Mouse (Mus musculus) gastrocnemius, adult 2 months (tissue): ENCODE measurements around the gene Lrp1. TPM values are rescaled to one million over a fixed set of nuclear protein-coding genes. Genes with fewer than 3 reads are reported as not detected.

Experiments
- DNase-seq: peaks from one replicate; pipeline ENCODE4 v3.0.0; 2022
- H3K27ac ChIP-seq: fragments of 200-600 bp; 2 replicates; pipeline ENCODE4 v1.8.1; 2022; ENCODE audit warnings: mild to moderate bottlenecking
- H3K4me3 ChIP-seq: fragments of 200-600 bp; 2 replicates; pipeline ENCODE4 v1.8.1; 2022; ENCODE audit warnings: mild to moderate bottlenecking, moderate library complexity
- CTCF ChIP-seq: fragments of 200-600 bp; IDR thresholded peaks from 2 replicates; pipeline ENCODE4 v1.8.1; 2022; ENCODE audit warnings: antibody characterized with exemption, mild to moderate bottlenecking, moderate library complexity
- intact Hi-C: fragments of 180-260 bp; cut with DNase I; formaldehyde crosslinking; loops from one replicate; pipeline ENCODE4 v1.15.1; 2025
- total RNA-seq, 2 experiments: library from RNA; stranded (reverse); gene quantifications; 2 replicates each; pipeline ENCODE4 v1.2.3; 2021

Lrp1 gene
- total RNA-seq, 2 experiments from 2014 or later, result 34.6 to 71.3 TPM

DNA sequence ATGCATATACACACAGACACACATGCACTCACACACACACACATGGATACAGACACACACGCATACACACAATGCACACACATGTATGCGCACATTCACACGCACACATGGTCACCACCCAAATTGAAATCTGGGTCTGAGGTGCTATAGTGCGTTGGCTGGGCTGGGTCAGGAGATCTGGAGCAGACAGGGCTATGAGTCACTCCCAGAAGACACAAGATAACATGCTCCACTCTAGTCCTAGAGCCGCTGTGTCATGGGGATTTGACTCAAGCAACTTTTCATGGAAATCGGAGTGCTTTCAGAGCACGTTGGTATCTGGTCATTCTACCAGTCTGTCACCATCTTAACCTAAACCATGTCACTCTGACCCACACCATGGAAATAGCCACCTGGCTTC lies 28.5 kb downstream of the Lrp1 start:
- H3K27ac ChIP-seq, result no peak overlapping the region
- H3K4me3 ChIP-seq, result no peak overlapping the region
- DNase-seq, result no peak
- intact Hi-C loops, result no loop called here
- no peak for TF ChIP-seq CTCF

DNA sequence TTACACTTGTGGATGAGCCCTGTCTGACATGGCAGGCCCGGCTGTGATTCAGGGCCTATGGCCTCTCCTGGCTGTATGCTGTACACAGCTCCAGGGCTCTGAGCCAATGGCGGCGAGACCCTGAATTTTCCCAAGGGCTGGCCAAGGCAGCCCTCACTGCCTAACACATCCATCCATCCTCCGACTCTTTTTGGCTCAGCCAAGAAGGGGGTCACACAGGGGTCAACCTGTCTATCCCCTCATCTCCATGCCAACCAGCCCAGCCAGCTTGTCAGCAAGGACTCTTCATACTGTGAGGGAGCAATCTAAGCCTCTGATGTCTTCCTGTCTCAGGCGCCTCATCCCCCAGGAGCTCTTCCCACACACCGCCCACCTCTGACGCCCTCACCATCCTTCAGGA lies 29.4 kb downstream of the Lrp1 start:
- no peak for TF ChIP-seq CTCF
- H3K27ac ChIP-seq, result peak overlapping the region; percentile 53
- intact Hi-C loops, result no loop called here
- no peak overlapping the region for H3K4me3 ChIP-seq
- no peak for DNase-seq

DNA sequence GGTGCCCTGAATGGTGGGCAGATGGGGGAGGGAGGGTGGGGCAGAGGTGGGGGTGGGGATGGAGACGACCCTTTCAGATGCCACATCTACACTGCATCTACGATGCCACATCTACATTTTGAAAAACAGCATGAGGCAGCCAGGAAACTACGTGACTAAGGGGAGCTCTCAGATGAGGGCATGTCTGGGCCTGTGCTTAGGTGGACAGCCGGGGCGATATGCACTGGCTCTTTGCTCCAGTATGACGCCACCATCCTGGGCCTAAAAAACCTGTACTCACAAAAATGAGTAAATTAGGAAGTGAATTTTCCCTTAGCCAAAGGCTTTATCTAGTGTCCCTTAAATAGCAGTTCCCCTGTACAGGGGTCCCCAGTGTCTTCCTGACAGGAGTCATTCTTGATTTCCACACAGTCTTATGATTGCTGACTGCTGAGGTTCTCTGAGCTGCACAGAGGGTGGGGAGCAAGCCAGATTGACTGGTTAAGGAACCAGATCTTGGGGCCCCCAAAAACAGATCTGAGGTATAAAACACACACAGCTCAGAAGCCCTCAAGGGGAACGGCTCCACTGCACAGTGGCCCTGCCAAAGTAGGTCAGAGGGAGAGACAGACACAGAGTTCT lies 30.0 kb downstream of the Lrp1 start:
- Histone ChIP-seq H3K4me3 (no peak overlapping the region), H3K27ac (peak overlapping the region; percentile 53)
- no peak for TF ChIP-seq CTCF
- no peak for DNase-seq
- intact Hi-C loops, result no loop called here

DNA sequence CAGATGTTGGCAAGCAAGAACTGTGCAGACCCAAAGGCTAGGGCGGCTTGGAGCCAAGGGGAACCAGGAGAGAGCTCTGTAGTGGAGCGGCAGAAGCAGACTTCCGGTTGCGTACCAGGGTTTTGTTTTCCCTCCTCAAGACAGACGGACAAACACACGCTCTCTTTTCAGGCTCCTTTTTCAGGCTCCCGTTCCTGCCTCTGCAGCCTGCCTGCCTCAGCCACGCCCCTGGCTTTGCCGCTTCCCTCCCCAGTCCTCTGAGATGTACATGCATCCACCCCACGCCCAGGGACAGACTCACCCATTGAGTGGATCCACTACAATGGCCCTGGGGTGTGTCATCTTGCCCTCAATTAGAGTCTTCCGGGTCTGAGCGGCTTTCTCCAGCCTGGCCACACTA lies 30.7 kb downstream of the Lrp1 start:
- intact Hi-C loops, result no loop called here
- TF ChIP-seq CTCF, result no peak
- DNase-seq, result no peak
- H3K4me3 ChIP-seq, result no peak overlapping the region
- H3K27ac ChIP-seq, result peak overlapping the region; percentile 20; the same call in 1 of the 2 replicates

DNA sequence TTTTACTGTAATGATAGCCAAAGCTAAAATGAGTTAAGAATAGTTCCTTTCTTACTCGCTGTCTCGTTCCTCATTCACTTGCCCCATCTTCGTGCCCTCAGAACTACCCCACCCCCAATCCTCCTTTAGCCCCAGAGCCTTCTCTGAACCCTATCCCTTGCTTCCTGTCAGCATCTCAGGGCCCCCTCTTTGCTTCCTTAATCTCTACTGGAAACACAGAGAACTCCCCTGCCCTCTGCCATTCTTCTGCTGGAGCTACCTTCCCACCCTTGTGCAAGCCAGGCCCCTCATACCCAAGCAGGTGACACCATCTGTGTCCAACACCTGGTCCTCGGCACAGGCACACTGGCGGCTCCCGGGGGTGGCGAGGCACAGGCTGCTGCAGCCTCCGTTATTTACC lies 33.2 kb downstream of the Lrp1 start:
- Histone ChIP-seq H3K4me3 (no peak overlapping the region), H3K27ac (no peak overlapping the region)
- no peak for TF ChIP-seq CTCF
- intact Hi-C loops, result no loop called here
- no peak for DNase-seq

DNA sequence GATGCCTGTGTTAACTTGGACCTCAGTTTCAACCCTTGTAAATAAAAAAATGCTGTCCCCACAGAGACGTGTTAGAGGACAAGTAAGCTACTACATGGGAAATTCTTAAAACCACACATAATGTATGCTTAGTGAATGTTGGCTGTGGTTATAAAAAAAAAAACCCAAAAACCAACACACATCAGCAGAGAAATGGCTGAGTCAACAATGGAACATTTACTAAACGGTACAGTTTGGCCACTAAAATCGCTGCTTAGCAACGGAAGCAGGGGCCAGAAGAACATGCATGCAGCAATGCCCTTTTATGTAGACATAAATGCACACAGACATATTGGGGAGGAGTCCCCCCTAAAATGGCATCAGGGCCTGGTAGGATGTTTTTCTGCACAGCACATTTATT lies 34.7 kb downstream of the Lrp1 start:
- no peak for DNase-seq
- H3K4me3 ChIP-seq, result no peak overlapping the region
- no peak overlapping the region for H3K27ac ChIP-seq
- TF ChIP-seq CTCF, result no peak
- intact Hi-C loops, result no loop called here

DNA sequence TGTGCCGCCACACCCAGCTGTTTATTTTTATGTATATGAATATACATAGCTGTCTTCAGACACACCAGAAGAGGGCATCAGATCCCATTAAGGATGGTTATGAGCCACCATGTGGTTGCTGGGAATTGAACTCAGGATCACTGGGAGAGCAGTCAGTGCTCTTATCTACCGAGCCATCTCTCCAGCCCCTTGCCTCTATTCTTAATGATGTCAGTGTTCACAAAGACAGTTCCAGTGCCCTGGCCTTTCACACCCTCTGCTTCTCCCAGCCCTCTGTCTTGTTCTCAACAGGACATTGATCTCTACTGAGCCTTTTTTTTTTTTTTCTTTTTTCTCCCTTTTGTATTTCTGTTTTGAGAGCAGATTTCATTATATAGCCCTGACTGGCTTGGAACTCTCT lies 35.4 kb downstream of the Lrp1 start:
- H3K4me3 ChIP-seq, result no peak overlapping the region
- no peak for DNase-seq
- H3K27ac ChIP-seq, result no peak overlapping the region
- TF ChIP-seq CTCF, result no peak
- intact Hi-C loops, result no loop called here

DNA sequence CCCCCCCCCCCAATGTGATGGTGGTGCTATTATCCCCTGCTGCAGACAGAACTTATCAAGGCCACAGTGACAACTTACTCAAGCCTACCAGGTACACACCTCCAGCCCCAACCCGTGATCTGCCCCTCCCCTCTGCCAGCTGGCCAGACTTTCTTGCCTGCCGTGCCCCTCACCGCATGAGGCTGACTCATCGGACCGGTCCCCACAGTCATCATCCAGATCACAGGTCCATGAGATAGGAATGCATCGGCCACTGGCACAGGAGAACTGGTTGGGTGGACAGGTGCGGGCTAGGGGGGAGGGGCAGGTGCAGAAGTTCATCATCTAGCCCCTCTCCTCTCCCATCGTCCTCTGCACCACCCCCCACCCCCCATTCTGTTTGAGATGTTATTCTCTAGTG lies 37.3 kb downstream of the Lrp1 start:
- H3K27ac ChIP-seq, result no peak overlapping the region
- intact Hi-C loops, result no loop called here
- TF ChIP-seq CTCF, result no peak
- no peak overlapping the region for H3K4me3 ChIP-seq
- no peak for DNase-seq

DNA sequence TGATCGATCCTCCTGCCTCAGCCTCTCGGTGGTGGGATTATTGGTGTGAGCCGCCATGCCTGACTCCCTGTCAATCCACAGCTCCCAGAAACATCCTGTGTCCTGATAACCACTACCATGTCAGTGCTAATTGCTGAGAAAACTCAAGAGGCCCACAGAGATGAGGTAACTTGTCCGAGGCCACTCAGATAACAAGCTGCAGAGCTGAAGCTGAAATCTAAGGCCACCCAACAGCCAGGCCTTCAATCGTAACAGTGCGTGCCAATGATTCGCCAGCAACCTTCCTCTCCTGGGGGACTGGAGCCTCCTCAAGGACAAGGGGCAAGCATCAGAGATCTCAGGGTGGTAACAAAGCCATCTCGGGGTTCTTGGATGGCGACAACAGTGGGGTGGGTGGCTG lies 39.7 kb downstream of the Lrp1 start:
- no peak for DNase-seq
- TF ChIP-seq CTCF, result no peak
- H3K27ac ChIP-seq, result no peak overlapping the region
- no peak overlapping the region for H3K4me3 ChIP-seq
- intact Hi-C loops, result no loop called here

DNA sequence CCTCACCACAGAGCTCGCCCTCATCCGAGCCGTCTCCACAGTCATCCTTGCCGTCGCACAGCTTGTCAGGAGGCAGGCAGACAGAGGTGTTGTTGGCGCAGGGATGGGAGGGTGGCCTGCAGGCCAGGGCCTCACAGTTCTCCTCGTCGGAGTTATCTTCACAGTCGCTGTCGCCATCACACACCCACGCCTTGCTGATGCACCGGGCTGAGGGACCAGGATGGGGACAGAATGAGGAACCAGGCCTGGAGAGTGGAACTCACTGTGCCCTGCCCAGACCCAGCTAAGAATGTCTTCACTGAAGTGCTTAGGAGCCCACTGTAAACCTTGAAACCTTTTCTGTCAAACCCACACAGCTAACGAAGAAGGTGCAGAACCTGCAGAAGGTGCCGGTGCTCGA lies 43.0 kb downstream of the Lrp1 start:
- H3K4me3 ChIP-seq, result no peak overlapping the region
- H3K27ac ChIP-seq, result no peak overlapping the region
- no peak for DNase-seq
- intact Hi-C loops, result loop anchor here (2.0 kb wide), 1 partner anchor 45 kb away; no protein-coding TSS in a partner anchor
- TF ChIP-seq CTCF, result no peak

DNA sequence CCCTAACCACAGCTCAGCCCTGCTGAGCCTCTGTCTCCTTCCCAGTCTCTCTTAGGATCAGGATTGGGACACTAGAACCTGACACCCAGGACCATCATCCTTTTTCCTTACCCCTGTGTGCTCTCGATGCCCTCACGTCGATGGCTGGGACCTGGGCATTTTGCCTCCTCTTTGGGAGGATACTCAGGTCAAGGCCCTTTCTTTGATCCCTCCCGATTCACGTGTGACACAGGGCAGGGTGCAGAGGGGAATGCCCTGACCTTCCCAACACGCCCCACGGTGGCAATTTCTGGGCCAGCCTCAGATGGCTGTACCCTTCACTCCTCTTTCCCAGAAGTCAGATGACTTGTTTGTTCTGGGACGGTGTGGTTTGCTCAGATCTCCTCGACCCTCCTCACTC lies 43.8 kb downstream of the Lrp1 start:
- no peak overlapping the region for H3K4me3 ChIP-seq
- intact Hi-C loops, result loop anchor here (2.0 kb wide), 1 partner anchor 46 kb away; no protein-coding TSS in a partner anchor
- no peak for DNase-seq
- H3K27ac ChIP-seq, result peak overlapping the region; percentile 76
- no peak for TF ChIP-seq CTCF

DNA sequence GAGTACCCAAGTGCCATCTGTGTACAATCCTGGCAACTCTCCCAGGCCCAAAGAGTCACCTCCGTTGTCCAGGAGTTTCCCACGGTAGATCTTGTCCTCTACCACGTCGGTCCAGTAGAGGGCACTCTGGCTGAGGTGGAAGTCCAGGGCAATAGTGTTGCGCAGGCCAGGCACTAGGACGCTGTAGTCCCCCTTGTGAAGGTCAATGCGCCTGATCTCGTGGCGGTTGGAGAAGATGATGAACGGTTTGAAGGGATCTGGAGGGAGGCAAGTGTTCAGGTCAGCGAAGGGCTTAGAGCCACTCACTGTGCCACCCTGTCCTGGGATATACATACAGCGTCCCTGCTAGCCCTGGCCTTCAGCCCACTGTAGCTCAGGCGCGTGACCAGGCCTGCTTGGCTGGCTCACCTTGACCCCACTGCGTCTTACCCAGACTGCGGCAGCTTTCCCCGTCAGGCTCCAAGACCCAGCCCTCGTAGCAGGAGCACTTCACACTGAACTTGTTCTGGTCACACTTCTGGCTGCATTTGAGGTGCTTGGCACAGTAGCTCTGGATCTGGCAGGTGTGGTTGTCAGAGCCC lies 44.5 kb downstream of the Lrp1 start:
- no peak overlapping the region for H3K4me3 ChIP-seq
- intact Hi-C loops, result loop anchor here (2.0 kb wide), 1 partner anchor 46 kb away; no protein-coding TSS in a partner anchor
- peak; percentile 86 for DNase-seq
- peak overlapping the region; percentile 76 for H3K27ac ChIP-seq
- TF ChIP-seq CTCF, result peak; percentile 74

DNA sequence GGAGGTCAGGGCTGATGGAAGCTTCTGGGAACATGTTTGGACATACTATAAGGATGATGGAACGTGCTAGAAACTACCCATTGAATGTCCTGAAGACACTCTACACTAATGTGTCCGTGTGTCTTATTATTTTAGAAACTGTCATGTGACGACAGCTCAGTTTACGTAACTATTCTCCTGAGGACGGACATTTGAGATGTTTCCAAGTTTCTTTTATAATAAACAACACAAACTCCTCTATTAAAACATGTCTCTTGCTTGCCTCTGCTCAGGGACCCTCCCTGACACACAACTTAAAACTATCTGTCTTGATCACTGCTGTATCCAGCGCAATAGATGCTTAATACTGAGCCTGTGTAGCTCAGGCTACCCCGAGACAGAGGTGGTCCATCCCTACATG lies 45.2 kb downstream of the Lrp1 start:
- Histone ChIP-seq H3K27ac (peak overlapping the region; percentile 76), H3K4me3 (no peak overlapping the region)
- TF ChIP-seq CTCF, result no peak
- intact Hi-C loops, result loop anchor here (2.0 kb wide), 1 partner anchor 47 kb away; no protein-coding TSS in a partner anchor
- DNase-seq, result no peak

DNA sequence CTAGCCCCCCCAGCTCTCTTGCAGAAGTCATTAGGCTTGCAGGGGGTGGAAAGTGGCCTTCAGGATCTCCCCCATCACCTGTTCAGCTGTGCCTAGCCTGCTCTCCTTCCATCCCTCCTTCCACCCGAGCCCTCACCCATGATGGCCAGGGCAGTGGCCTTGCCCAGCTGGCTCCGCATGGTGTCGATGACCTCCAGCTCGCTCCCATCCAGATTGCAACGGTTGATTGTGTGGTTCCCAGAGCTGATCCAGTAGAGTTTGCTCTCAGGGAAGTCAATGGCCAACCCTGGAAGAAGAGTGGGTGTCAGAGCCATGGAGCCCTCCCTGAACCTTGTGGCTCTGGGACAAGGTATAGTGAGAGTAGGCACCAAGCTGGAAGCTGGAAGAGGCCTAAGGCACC lies 48.7 kb downstream of the Lrp1 start:
- no peak overlapping the region for H3K4me3 ChIP-seq
- peak; percentile 15 for DNase-seq
- no peak for TF ChIP-seq CTCF
- intact Hi-C loops, result loop anchor here (5.0 kb wide), 1 partner anchor 365 kb away; no protein-coding TSS in a partner anchor
- no peak overlapping the region for H3K27ac ChIP-seq
